Mouse (Mus musculus): ENCODE results near the gene Slc8b1.

Gene Slc8b1

GRCm38 (mm10) chr5:120568336-120568768 is 57.4 kb downstream of the Slc8b1 start:
- DNase-seq (ENCODE audit: low spot score) = no peak

- no peak for DNase-seq (ENCODE audit: low spot score)
Measured at GRCm38 (mm10) chr5:120568964-120569363, 58.0 kb downstream of the Slc8b1 start.

GRCm38 (mm10) chr5:120569791-120570190 is 58.8 kb downstream of the Slc8b1 start:
- no peak for DNase-seq (ENCODE audit: low spot score)

GRCm38 (mm10) chr5:120570289-120570897 is 59.4 kb downstream of the Slc8b1 start:
- no peak for DNase-seq (ENCODE audit: low spot score)

- DNase-seq (ENCODE audit: low spot score) = no peak
Measured at GRCm38 (mm10) chr5:120571056-120571740, 60.2 kb downstream of the Slc8b1 start.

- DNase-seq (ENCODE audit: low spot score) = no peak
Measured at GRCm38 (mm10) chr5:120574469-120575063, 63.6 kb downstream of the Slc8b1 start.

- no peak for DNase-seq (ENCODE audit: low spot score)
Measured at GRCm38 (mm10) chr5:120576781-120577301, 65.9 kb downstream of the Slc8b1 start.

GRCm38 (mm10) chr5:120577935-120578441 is 67.0 kb downstream of the Slc8b1 start:
- DNase-seq (ENCODE audit: low spot score) = no peak

- DNase-seq (ENCODE audit: low spot score) = no peak
Measured at GRCm38 (mm10) chr5:120578504-120579081, 67.6 kb downstream of the Slc8b1 start.

- DNase-seq (ENCODE audit: low spot score) = peak; percentile 55
Measured at GRCm38 (mm10) chr5:120579211-120579897, 68.4 kb downstream of the Slc8b1 start.

GRCm38 (mm10) chr5:120579898-120580626 is 69.1 kb downstream of the Slc8b1 start:
- no peak for DNase-seq (ENCODE audit: low spot score)

GRCm38 (mm10) chr5:120582002-120582401 is 71.0 kb downstream of the Slc8b1 start:
- no peak for DNase-seq (ENCODE audit: low spot score)

- no peak for DNase-seq (ENCODE audit: low spot score)
Measured at GRCm38 (mm10) chr5:120583511-120583910, 72.5 kb downstream of the Slc8b1 start.

Measured in urinary bladder, postnatal 10 days (tissue).